Mouse (Mus musculus) frontal cortex, adult (tissue): Measurements from ENCODE around the gene Runx3.

Experiments
- ATAC-seq: cut with Nextera tagmentation; 2 replicates; pipeline ENCODE4 v1.9.2; 2017; ENCODE audit warnings: mild to moderate bottlenecking, moderate library complexity, mixed read lengths; ENCODE audit not compliant: low TSS enrichment

Runx3 gene

DNA sequence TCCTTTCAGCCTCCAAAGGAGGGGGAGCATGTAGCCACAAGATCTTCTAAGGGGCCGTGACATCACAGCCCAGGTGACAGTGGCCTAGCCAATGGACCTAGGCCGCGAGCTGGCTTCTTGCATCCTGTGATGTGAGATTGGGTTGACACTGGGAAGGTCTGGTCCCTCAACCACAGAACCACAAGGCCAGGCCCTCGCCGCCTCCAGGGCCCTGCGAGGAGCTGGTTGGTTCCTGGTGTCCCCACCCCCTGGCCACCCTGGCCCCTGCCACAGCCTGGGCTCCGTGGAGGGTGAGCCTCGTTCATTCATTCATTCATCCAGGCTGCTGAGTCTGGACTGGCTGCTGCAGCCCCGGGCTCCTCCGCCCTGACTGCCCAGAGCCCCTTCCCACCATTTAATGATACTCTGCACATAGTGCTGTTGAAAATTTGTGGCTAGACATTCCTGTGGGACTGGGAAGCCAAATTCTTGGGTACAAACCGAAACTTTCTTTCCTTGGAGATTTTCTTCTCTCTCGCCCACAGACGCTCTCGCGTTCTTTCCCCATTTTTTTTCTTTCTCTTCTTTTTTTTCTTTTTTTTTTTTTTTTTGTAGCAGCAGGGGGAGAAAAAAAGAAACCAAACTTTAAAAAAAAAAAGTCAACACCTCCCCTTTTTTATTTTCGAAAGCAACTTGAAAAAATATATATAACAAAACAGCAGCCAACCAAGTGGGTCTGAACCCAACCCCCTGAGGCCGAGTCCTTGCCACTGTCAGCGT, at the start of gene Runx3:
Runx3 (plus strand) TSS at position 311 of the 759 bp plus-strand sequence.
- ATAC-seq, result no peak

DNA sequence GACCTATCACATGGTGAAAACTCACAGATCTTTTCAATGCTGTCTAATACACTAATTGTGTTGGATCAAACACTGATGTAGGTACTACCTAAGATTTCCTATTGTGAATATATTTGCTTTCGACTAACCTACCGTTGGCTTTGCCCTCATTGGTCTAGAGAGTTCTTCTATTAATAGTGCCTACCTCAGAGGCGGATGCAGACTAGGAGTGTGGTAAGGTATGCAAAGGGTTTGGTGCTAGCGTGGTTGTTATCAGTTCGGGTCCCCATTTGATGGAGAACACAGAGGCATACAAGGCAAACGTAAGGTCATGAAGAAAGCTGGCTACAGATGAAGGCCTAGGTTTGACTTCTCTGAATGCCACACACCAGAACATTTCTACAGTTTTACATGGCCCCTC, 47.8 kb upstream of the Runx3 start:
- no peak for ATAC-seq

DNA sequence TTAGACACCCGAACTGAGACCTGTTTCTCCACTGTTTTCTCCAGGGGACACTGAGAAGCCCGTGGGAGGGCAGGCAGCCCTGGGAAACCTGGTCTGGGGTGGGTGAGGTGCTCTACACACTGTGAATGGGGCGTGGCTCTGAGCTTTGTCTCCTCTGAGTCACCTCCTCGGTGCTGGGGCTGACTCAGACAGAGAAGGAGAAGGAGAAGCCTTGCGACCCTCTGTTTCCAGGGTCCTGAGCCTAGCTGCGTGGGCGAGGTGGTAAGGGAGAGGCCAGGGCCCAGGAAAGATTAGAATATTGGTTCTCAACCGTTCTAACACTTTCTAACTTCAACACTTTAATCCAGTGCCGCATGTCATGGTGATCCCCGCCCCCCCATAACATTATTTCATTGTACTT, 46.9 kb upstream of the Runx3 start:
- no peak for ATAC-seq

DNA sequence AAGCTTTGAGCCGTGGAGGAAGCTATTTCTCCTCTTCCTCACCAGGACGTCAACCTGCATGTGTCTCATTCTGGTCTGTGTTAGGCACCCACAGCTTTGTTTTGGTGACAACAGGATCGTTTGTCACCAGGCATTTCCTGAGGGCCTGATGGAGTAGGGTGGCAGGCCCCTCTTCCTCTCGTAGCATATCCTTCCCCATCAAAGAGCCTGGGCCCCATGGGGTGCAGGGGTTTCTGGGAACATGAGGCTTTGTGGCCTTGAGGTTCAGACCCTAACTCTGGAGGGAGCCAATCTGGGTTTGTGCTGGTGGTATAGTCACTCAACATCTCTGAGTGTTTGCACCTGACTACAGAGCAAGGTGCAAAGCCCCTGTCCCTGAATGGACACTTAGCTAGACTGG, 45.8 kb upstream of the Runx3 start:
- no peak for ATAC-seq

GRCm38 (mm10) chr4:135075360-135075759, 45.1 kb upstream of the Runx3 start:
- no peak for ATAC-seq

- no peak for ATAC-seq
Observed at GRCm38 (mm10) chr4:135076611-135077010, 43.8 kb upstream of the Runx3 start.

DNA sequence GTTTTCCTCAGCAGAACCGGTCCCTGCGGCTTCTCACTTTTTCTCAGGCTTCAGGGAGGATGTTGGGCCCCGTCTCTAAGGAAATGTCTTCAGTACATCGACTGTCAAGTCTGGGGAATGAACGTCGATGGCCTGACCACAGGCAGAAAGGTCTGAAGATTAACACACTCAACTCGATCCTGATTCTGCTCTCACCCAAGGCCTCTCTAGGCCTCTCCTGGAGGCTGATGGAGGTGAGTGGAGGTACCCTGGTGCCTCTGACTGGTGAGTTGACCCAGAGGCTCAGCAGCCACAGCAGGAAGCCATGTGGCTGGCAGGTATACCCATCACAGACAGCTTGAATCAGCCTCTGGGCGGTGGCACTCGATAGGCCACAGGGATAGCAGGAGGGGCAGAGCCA, 43.3 kb upstream of the Runx3 start:
- no peak for ATAC-seq

- no peak for ATAC-seq
Observed at GRCm38 (mm10) chr4:135079859-135080640, 40.4 kb upstream of the Runx3 start.

- ATAC-seq, result no peak
Observed at GRCm38 (mm10) chr4:135080641-135080920, 39.9 kb upstream of the Runx3 start.

DNA sequence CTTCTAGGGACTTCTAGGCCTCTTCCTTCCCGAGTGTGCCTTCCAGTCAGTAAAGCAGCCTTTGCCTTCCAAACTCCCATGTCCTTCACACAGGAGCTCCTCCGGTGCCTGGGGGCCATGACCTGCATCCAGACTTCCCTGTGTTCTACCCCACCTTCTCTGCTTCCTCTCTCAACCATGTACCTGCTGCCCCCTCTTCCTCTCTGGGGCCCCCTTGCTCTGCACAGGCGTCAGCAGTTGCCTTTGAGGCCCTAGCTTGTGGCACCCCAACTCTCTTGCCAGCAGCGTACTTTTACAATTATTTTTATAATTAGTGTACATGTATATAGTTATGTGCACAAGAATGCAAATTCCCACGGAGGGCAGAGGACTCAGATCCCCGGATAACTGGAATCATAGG, 37.4 kb upstream of the Runx3 start:
- ATAC-seq, result no peak

GRCm38 (mm10) chr4:135085077-135085853, 35.2 kb upstream of the Runx3 start:
- no peak for ATAC-seq

GRCm38 (mm10) chr4:135090613-135091012, 29.8 kb upstream of the Runx3 start:
- ATAC-seq, result no peak

DNA sequence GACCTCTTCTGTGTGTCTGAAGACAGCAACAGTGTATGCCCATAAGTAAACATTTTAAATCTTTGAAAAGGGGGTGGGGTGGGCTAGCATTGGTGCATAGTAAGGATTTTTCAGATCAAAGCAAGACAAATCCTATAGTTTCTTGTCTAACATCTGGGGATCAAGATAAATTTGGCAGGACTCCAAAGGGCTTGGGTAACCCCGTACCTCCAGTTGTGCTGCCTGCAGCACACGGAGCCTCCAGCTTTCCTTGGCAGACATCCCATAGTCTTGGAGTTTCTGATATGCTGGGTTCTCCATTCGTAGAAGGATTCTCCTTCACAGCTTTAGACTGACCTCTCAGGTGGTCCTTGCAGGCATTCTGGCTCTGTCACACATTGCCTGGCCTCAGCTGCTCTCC, 27.6 kb upstream of the Runx3 start:
- ATAC-seq, result no peak

- no peak for ATAC-seq
Observed at GRCm38 (mm10) chr4:135095693-135096092, 24.8 kb upstream of the Runx3 start.

GRCm38 (mm10) chr4:135097910-135098891, 22.3 kb upstream of the Runx3 start:
- ATAC-seq, result no peak

- ATAC-seq, result no peak
Observed at GRCm38 (mm10) chr4:135102019-135102740, 18.3 kb upstream of the Runx3 start.

DNA sequence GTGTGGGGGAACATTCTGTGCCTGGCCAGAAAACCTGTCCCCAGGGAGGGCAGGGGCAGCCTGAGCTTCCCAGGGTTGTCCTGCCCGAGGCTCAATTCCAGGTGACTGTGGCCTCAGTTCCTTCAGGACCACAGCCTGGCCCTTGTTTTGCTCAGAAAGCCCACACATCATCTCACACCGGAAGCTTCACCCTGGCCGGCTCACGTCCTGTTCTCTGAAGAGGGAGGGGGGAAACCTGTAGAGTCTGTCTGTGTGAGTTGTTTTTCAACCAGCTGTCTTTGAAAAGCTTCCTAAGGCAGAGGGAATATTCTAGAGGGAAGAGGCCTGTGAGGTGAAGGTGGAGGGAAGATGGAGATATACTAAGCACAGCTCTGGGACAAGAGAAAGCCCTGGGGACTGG, 17.7 kb upstream of the Runx3 start:
- no peak for ATAC-seq

DNA sequence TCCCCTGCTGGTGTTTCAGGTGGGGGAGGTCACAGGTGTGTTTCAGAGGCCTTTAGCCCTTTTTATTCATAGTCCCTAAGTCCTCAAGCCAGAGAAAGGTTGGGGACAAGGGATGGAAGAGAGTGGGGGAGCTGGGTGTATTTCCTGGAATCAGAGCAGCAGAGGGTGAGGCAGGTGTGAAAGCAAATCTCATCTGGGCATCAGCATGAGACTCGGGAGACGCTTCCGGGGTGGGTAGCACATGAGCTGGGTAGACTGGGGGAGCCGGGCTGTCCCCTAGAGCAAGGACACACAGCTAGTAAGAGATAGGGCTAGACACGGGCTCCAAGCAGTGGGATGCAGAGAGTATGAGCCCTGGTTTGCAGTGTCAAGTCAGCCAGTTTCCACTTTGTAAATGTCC, 16.7 kb upstream of the Runx3 start:
- no peak for ATAC-seq

DNA sequence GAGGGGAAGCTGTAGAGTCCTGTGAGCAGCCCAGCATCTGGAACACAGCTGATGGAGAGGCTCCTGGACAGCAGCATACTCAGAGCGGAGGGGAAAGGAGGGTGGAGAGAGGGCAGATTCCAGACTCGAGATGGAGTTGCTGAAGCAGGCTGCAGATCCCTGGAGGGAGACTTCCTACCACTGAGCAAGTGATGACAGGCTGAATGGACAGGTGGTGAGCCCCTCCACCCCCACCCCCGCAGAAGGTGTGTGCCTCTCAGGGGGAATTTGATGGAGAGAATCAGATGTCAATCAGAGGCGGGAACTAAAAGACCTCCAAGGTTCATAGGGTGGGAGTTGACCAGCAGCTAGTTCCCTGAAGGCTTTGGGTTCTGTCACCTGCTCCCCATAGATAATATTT, 13.5 kb upstream of the Runx3 start:
- ATAC-seq, result no peak

DNA sequence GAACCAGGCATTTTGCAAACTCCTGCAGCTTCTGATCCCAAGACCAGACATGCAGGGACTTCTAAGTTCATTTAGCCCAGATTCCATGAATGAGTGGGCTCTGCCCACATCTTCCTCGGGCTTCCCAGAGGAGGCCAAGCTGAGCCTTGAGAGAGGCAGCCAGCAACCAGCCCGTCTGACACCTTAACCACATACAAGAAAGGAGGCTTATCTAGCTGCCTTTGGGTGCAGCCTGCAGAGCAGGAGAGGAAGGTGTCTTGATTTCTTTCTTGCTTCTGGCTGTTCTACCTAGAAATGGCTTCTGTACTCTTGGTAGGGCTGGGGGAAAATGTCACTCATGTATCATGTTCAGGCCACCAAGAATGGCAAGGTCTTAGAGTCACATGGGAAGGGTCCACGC, 11.8 kb upstream of the Runx3 start:
- no peak for ATAC-seq

- no peak for ATAC-seq
Observed at GRCm38 (mm10) chr4:135113656-135114055, 6.8 kb upstream of the Runx3 start.
